Mouse (Mus musculus) C2C12 (cell line): ENCODE measurements at regions not wholly inside any gene's neighbourhood (a gene's known extent, or its start where the extent isn't known, plus 50 kb on each side); places are given as distances from the start of the nearest gene placed in this dataset.

Experiments used
- CTCF ChIP-seq: IDR thresholded peaks from one replicate; pipeline ENCODE4 v1.5.1; 2011; ENCODE audit not compliant: control insufficient read depth, insufficient read depth, insufficient read length
- MAX ChIP-seq: IDR thresholded peaks from one replicate; pipeline ENCODE4 v1.6.1; 2011; ENCODE audit warnings: mild to moderate bottlenecking, control low read depth
- MYOG ChIP-seq: IDR thresholded peaks from one replicate; pipeline ENCODE4 v1.6.1; 2011; ENCODE audit not compliant: control insufficient read depth, insufficient read length; ENCODE audit errors: extremely low read depth

DNA sequence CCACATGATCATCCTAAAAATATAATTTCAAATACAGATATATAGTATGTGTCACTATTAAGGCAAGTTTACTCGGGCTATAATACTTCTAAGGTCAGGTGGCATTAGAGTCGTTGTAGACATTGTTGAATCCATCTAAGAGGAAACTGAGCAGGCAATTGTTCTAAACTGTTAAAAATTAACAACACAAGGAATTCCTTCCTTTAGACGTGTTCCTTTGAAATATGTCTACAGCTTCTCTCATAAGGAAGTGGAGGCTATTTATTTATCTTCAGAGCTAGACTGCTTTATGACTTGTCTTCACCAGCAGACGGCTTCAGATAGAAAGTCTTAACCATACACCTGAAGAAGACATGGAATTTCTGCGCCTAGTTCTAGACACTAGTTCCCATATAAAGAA is 744.2 kb upstream of the Cited2 start:
- TF ChIP-seq CTCF, result no peak
- no peak for TF ChIP-seq MYOG
- TF ChIP-seq MAX, result no peak
